Mouse (Mus musculus): Measurements from ENCODE around the gene Fli1. TPM values are rescaled to one million over a fixed set of nuclear protein-coding genes. Genes with fewer than 3 reads are reported as not detected.

Fli1 gene
- polyA plus RNA-seq, 1 experiment from 2014 or later: 6.2 TPM

DNA sequence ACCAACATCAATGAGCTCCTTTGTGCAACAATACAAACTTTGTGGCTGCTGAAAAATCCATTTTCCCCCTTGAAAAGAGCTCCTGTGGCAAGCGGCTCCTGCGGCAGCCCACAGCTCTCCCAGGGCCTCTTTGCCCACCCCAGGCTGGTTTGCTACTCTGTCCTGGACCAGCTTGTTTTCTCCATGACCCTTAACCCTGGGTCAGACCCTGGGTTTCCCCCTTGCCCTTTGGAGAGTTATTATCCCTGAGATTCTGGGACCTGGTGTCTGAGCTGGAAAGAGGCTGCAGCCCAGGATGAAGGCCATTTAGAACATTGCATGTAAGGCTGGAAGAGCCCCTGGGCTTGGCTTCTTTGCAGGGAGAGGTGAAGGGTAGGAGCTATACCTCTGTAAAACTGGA, 4.1 kb upstream of the Fli1 start:
- Histone ChIP-seq H3K4me3 (no peak overlapping the region), H3K27ac (replicated peaks) (no peak overlapping the region), H3K9me3 (no peaks in the 10 kb centered on the region)

DNA sequence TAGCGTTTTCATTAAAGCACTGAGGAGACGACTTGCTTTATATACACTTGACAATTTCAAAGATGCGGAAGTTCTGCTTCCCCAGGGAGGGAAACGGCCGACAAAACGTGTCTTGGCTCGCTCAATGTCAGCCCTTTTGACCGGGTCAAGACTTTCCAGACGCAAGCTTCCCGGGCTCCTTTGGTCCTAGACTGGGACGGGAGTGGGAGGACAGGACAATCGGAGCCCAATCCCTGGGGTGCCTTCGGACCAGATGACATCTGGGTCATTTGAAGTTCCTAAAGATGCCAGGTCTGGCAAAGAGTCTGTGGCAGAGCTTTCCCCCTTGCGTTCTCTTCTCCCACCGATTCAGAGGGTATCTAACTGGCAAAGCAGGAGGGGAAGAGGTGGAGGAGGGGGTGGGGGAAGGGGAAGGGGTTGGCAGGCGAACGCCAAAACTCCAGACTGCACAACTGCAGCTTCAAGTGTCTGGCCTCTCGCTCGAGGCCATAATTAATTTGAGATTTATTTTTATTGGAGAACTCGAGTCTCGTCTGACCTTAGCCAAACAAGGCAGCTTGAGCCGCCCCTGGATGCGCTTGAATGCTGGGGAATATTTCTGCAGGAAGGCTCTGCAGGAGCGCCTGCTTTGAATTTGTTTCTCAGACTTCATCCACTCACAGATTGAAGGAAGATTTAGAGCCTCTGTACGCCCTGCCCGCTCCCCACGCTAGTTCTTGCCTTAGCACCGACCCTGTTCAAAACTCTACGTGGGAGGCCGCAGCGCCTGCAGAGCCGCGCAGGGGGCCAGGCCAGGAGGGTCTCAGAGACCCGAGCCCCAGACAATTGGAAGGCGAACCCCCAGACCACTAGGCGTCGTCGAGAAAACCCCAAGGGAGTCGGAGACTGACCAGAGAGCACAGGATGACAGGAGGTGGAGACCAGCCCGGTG, 2.3 kb upstream of the Fli1 start:
- H3K27me3 ChIP-seq: peaks cover 89% of the 10 kb centered on the region
- no peak overlapping the region for H3K27ac ChIP-seq (replicated peaks)
- no peak overlapping the region for H3K9ac ChIP-seq (replicated peaks)
- H3K4me1 ChIP-seq: peaks cover 44% of the 10 kb centered on the region
- under 1% methylated on average over 40 of the region's 40 CpGs for WGBS
- ATAC-seq (replicated peaks): no peak
- no peaks in the 10 kb centered on the region for H3K36me3 ChIP-seq
- no peak overlapping the region for H3K4me2 ChIP-seq (replicated peaks)
- H3K9me3 ChIP-seq: no peaks in the 10 kb centered on the region
- H3K4me3 ChIP-seq: no peak overlapping the region

More for the DNA sequence above, 4.1 kb upstream of the Fli1 start:
- H3K9ac ChIP-seq (replicated peaks): no peak overlapping the region
- peaks cover 87% of the 10 kb centered on the region for H3K27me3 ChIP-seq
- no peak overlapping the region for H3K4me2 ChIP-seq (replicated peaks)
- WGBS: 17% methylated on average over 2 of the region's 2 CpGs
- H3K36me3 ChIP-seq: no peaks in the 10 kb centered on the region
- no peak for ATAC-seq (replicated peaks)
- H3K4me1 ChIP-seq: peaks cover 26% of the 10 kb centered on the region

DNA sequence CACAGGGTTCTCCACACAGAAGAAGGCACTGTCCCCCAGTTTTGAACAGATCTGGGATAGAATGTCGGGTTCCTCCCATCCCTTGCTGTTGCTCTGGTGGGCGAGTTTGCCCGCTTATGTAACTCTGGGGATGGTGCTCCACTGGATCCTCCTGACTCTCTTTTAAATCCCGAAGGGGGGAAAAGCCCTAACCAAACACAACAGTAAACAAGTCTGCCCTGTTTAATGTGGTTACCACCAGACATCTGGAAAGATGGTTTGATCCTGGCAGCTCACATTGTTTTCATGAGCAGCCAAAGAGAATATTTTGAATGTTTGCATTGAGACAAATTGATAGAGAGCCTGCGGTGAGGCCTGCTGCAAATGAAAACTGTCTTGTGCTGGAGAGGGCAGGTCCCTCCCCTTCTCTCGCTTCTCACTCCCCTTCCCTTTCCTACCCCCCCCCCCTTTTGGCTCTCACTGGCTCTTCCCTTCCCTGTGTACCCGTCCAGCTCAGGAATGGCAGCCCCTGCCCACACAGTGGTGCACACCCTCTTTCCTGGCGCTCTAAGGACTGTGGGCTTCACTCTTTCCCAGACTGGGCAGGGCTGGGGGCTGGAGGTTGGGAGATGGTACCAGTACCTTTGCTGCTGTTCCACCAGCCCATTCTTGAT, 1.4 kb upstream of the Fli1 start:
- H3K9ac ChIP-seq (replicated peaks): no peak overlapping the region
- H3K4me1 ChIP-seq: peaks cover 44% of the 10 kb centered on the region
- no peak overlapping the region for H3K4me3 ChIP-seq
- WGBS: 10% methylated on average over 8 of the region's 8 CpGs
- no peak overlapping the region for H3K4me2 ChIP-seq (replicated peaks)
- 0 out of 2 replicates have a peak, but pooled peaks have one; percentile 42 for ATAC-seq (replicated peaks)
- H3K9me3 ChIP-seq: no peaks in the 10 kb centered on the region
- H3K27me3 ChIP-seq: peaks cover 88% of the 10 kb centered on the region
- no peak overlapping the region for H3K27ac ChIP-seq (replicated peaks)
- H3K36me3 ChIP-seq: no peaks in the 10 kb centered on the region

GRCm38 (mm10) chr9:32543040-32543581, 450 bp upstream of the Fli1 start:
- WGBS: 0% methylated on average over 18 of the region's 18 CpGs
- Histone ChIP-seq H3K4me1 (peaks cover 44% of the 10 kb centered on the region), H3K27me3 (peaks cover 89% of the 10 kb centered on the region), H3K36me3 (no peaks in the 10 kb centered on the region), H3K9ac (replicated peaks) (no peak overlapping the region), H3K9me3 (no peaks in the 10 kb centered on the region), H3K4me3 (peak overlapping the region; percentile 25), H3K27ac (replicated peaks) (no peak overlapping the region), H3K4me2 (replicated peaks) (peak overlapping the region; percentile 32; the same call in 1 of the 2 replicates)
- no peak for ATAC-seq (replicated peaks)

GRCm38 (mm10) chr9:32541223-32541901, 1.3 kb downstream of the Fli1 start:
- WGBS: 2% methylated on average over 30 of the region's 30 CpGs
- no peaks in the 10 kb centered on the region for H3K36me3 ChIP-seq
- peak overlapping the region; percentile 46 for H3K9ac ChIP-seq (replicated peaks)
- H3K27me3 ChIP-seq: peaks cover 79% of the 10 kb centered on the region
- ATAC-seq (replicated peaks): no peak
- H3K4me2 ChIP-seq (replicated peaks): peak overlapping the region; percentile 90
- 0 out of 2 replicates have a peak overlapping the region, but pooled peaks have one; percentile 32 for H3K27ac ChIP-seq (replicated peaks)
- peaks cover 44% of the 10 kb centered on the region for H3K4me1 ChIP-seq
- H3K4me3 ChIP-seq: peak overlapping the region; percentile 49
- H3K9me3 ChIP-seq: no peaks in the 10 kb centered on the region

DNA sequence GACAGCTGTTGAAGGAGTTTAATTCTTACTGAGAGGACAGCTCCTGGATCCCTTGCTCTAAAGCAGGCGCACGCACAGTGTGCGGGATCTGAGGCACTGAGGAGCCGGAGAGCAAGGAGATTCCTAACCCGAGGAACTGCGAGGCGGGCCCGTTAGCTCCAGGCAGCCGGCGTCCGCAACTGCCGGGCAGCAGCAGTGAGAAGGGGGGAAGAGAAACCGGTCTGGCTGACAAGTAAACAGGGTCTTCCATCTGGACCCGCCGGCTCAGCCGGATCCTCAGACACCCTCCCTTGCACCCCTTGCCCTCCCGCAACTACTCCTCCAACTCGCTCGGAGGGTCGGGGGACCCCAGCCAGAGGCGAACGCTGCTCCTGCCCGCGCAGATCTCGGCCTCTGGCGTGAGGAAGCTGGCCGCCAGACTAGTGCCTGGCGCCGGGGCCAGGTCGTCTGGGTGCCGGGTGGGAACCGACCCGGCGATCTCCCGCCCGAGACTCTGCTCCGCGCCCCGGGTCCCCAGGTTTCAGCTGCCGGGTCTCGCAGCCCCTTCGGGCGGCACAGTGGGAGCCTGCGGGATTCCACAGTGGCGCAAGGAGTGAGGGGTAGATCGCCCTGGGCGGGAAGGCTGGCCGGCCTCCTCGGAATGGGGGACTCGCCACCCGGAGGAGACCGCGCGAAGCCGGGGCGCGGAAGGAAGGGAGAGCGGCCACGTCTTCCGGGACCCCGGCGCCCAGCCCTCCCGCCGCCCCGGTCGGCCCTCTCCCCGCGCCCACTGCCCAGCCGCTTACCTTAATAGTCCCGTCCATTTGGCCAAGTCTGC, 2.0 kb downstream of the Fli1 start:
- Histone ChIP-seq H3K4me3 (peak overlapping the region; percentile 49), H3K9me3 (no peaks in the 10 kb centered on the region), H3K4me1 (peaks cover 44% of the 10 kb centered on the region), H3K9ac (replicated peaks) (peak overlapping the region; percentile 46), H3K27ac (replicated peaks) (peak overlapping the region; percentile 32; the same call in 1 of the 2 replicates), H3K27me3 (peaks cover 71% of the 10 kb centered on the region), H3K36me3 (no peaks in the 10 kb centered on the region), H3K4me2 (replicated peaks) (peak overlapping the region; percentile 90)
- ATAC-seq (replicated peaks): peak; percentile 35; the same call in 1 of the 2 replicates
- WGBS: under 1% methylated on average over 68 of the region's 70 CpGs

DNA sequence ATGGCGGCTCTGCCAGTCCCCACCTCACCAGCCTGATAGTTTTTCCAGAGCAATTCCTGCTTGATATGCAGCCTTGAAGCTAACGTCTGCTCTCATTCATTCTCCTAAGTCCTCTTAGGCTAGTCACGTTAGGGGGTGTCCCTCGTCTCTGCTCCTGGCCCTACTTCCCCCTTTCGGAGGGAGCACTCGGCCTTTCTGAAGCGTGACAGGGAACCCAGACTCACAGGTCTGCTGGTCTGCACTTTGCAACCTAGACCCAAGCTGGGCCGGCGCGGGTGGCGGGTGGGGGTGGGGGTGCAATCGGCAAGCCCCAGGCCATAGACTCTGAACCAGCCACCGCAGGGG, 2.6 kb downstream of the Fli1 start:
- no peak overlapping the region for H3K27ac ChIP-seq (replicated peaks)
- H3K4me1 ChIP-seq: peaks cover 39% of the 10 kb centered on the region
- peak overlapping the region; percentile 49 for H3K4me3 ChIP-seq
- peaks cover 65% of the 10 kb centered on the region for H3K27me3 ChIP-seq
- ATAC-seq (replicated peaks): peak; percentile 41; the same call in 1 of the 2 replicates
- H3K4me2 ChIP-seq (replicated peaks): peak overlapping the region; percentile 90
- WGBS: 1% methylated on average over 13 of the region's 13 CpGs
- no peaks in the 10 kb centered on the region for H3K9me3 ChIP-seq
- H3K36me3 ChIP-seq: no peaks in the 10 kb centered on the region
- peak overlapping the region; percentile 46; the same call in 1 of the 2 replicates for H3K9ac ChIP-seq (replicated peaks)

- Histone ChIP-seq H3K27me3 (peaks cover 58% of the 10 kb centered on the region), H3K4me1 (peaks cover 34% of the 10 kb centered on the region), H3K4me3 (no peak overlapping the region), H3K4me2 (replicated peaks) (no peak overlapping the region), H3K9ac (replicated peaks) (no peak overlapping the region), H3K27ac (replicated peaks) (no peak overlapping the region), H3K36me3 (no peaks in the 10 kb centered on the region), H3K9me3 (no peaks in the 10 kb centered on the region)
- ATAC-seq (replicated peaks): no peak
- 47% methylated on average over 3 of the region's 3 CpGs for WGBS
Observed at GRCm38 (mm10) chr9:32539321-32539761, 3.3 kb downstream of the Fli1 start.

- Histone ChIP-seq H3K4me1 (peaks cover 31% of the 10 kb centered on the region), H3K9ac (replicated peaks) (no peak overlapping the region), H3K27ac (replicated peaks) (no peak overlapping the region), H3K36me3 (no peaks in the 10 kb centered on the region), H3K4me2 (replicated peaks) (no peak overlapping the region), H3K4me3 (no peak overlapping the region), H3K27me3 (peaks cover 46% of the 10 kb centered on the region), H3K9me3 (no peaks in the 10 kb centered on the region)
- WGBS: 89% methylated on average over 5 of the region's 5 CpGs
- ATAC-seq (replicated peaks): no peak
Observed at GRCm38 (mm10) chr9:32538124-32538523, 4.5 kb downstream of the Fli1 start.

DNA sequence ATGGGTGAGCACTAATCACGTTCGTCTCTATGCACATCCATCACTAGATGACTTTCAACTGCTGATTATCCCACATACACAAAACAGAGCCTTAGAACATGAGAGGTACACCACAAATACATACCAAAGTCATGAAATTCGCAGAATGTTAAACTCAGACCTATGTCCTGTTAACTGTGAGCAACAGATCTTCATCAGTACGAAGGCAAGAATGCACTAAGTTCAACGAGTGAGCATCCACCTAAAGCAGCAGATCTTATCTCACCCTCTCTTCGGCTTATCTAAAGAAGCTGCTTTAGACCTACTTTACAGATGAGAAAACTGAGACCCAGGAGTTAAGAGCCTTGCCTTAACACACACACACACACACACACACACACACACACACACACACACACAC, 5.0 kb downstream of the Fli1 start:
- no peaks in the 10 kb centered on the region for H3K9me3 ChIP-seq
- no peak overlapping the region for H3K4me2 ChIP-seq (replicated peaks)
- H3K4me3 ChIP-seq: no peak overlapping the region
- H3K4me1 ChIP-seq: peaks cover 26% of the 10 kb centered on the region
- no peak overlapping the region for H3K9ac ChIP-seq (replicated peaks)
- no peak overlapping the region for H3K27ac ChIP-seq (replicated peaks)
- no peak for ATAC-seq (replicated peaks)
- H3K36me3 ChIP-seq: no peaks in the 10 kb centered on the region
- peaks cover 42% of the 10 kb centered on the region for H3K27me3 ChIP-seq
- 84% methylated on average over 6 of the region's 6 CpGs for WGBS
